Mouse (Mus musculus) bone marrow macrophage, adult 2 months (primary cell): ENCODE results near the gene Ppp1r9a.

Source experiments
- CTCF ChIP-seq: IDR thresholded peaks from 2 replicates; pipeline ENCODE4 v1.5.1; 2012; ENCODE audit warnings: low read depth, mild to moderate bottlenecking, low read length, moderate library complexity
- POLR2A ChIP-seq: IDR thresholded peaks from 2 replicates; pipeline ENCODE4 v1.6.1; 2012; ENCODE audit warnings: mild to moderate bottlenecking, low read depth, low read length, borderline replicate concordance

- TF ChIP-seq CTCF (no peak), POLR2A (no peak)
These were observed 80.0 kb downstream of the Ppp1r9a start for GRCm38 (mm10) chr6:4982686-4983162.
